Mouse (Mus musculus) midbrain, embryonic 11.5 days (tissue): ENCODE results near the gene 4930519G04Rik. TPM values are rescaled to one million over a fixed set of nuclear protein-coding genes. Genes with fewer than 3 reads are reported as not detected.
"Not testable (repeated sequence)": the region's sequence is repeated elsewhere in the genome, so short reads cannot be mapped to it uniquely, and the experiment has no call there.

Experiments
- ATAC-seq: fragments of 200-750 bp; cut with Nextera tagmentation; 2 replicates; pipeline ENCODE4 v1.8.0; 2017; ENCODE audit warnings: moderate TSS enrichment, moderate library complexity; ENCODE audit not compliant: low FRiP score
- DNase-seq: peaks from one replicate; pipeline ENCODE4 v3.0.0; 2015; ENCODE audit warnings: low spot score; ENCODE audit errors: missing footprints
- H3K27ac ChIP-seq: fragments of 300-500 bp; sonication (generic); 2 replicates; pipeline ENCODE4 v1.5.1; 2014; ENCODE audit warnings: low read depth, low read length
- H3K27me3 ChIP-seq: fragments of 300-500 bp; sonication (generic); 2 replicates; pipeline ENCODE4 v1.6.1; 2014; ENCODE audit warnings: mild to moderate bottlenecking, low read length, moderate library complexity, mixed read lengths; ENCODE audit not compliant: control insufficient read depth, insufficient read depth
- H3K36me3 ChIP-seq: fragments of 300-500 bp; sonication (generic); 2 replicates; pipeline ENCODE4 v1.6.1; 2014; ENCODE audit warnings: mild to moderate bottlenecking, low read length, moderate library complexity, mixed read lengths; ENCODE audit not compliant: control insufficient read depth, insufficient read depth
- H3K4me1 ChIP-seq: fragments of 300-500 bp; sonication (generic); 2 replicates; pipeline ENCODE4 v1.6.1; 2014; ENCODE audit warnings: low read length; ENCODE audit not compliant: control insufficient read depth, insufficient read depth
- H3K4me2 ChIP-seq: fragments of 300-500 bp; sonication (generic); 2 replicates; pipeline ENCODE4 v1.6.1; 2014; ENCODE audit warnings: mild to moderate bottlenecking, moderate library complexity
- H3K4me3 ChIP-seq: fragments of 300-500 bp; sonication (generic); 2 replicates; pipeline ENCODE4 v1.5.1; 2014; ENCODE audit warnings: low read depth, low read length
- H3K9ac ChIP-seq: fragments of 300-500 bp; sonication (generic); 2 replicates; pipeline ENCODE4 v1.6.1; 2014; ENCODE audit warnings: low read length
- H3K9me3 ChIP-seq: fragments of 300-500 bp; sonication (generic); 2 replicates; pipeline ENCODE4 v1.6.1; 2016; ENCODE audit warnings: low read length; ENCODE audit not compliant: control insufficient read depth
- WGBS: fragments of 180-500 bp; shearing (Covaris S2); extraction: QIAGEN DNeasy Blood & Tissue Kit; methylation state at CpG from one replicate; pipeline ENCODE4 v1.1.7; 2014; 5-methylcytosine and 5-hydroxymethylcytosine counted together
- polyA plus RNA-seq: library from polyadenylated mRNA; unstranded; fragments of >200 nt; fragmentation: Nextera tagmentation; extraction: Ambion mirVana; gene quantifications from 2 replicates; pipeline ENCODE4 v1.2.1, GENCODE M21; 2014

The 4930519G04Rik gene
- polyA plus RNA-seq, 1 experiment from 2014 or later = not detected

DNA sequence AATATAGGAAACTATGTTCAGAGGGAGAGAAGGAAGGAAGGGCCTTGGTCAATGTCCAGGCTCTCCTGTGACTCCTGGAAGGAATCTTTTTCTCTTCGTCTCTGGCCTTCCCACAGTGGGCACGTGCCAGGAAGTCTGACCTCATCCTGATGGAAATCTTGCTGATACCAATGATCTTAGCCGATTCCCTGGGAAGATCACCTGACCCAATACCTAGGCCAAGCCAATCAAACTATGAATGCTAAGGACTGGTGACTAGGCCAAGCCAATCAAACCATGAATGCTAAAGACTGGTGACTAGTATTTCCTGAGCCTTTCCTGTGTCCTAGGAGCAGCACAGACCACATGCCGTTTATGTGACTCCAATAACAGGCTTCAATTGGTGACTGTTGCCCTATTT, 60.2 kb downstream of the 4930519G04Rik start:
- Histone ChIP-seq H3K4me3 (no peak overlapping the region), H3K36me3 (no peaks in the 10 kb centered on the region; the same call in 1 of the 2 replicates), H3K27me3 (no peaks in the 10 kb centered on the region), H3K27ac (no peak overlapping the region), H3K9ac (no peak overlapping the region), H3K4me1 (no peaks in the 10 kb centered on the region), H3K4me2 (no peak overlapping the region), H3K9me3 (no peaks in the 10 kb centered on the region)
- ATAC-seq = no peak
- DNase-seq = no peak
- 66% methylated on average over 4 of the region's 4 CpGs for WGBS

DNA sequence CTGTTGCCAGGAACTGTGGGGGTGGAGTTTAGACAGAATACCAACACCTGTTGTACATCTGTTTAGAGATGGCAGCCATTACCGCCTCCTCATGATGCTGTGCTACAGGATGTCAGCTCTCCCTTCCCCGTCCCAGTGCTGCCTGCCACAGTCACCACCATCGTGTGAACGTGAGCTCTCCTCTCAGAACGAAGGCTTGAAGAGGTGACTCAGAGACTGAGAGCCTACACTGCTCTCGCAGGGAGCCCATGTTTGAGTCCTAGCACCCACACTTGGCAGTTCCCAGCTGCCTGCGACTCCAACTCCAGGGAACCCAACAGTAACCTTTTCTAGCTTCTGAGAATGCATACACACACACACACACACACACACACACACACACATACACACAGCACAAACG, 61.4 kb downstream of the 4930519G04Rik start:
- Histone ChIP-seq H3K36me3 (no peaks in the 10 kb centered on the region; the same call in 1 of the 2 replicates), H3K27me3 (no peaks in the 10 kb centered on the region), H3K9ac (no peak overlapping the region), H3K9me3 (no peaks in the 10 kb centered on the region), H3K4me2 (no peak overlapping the region), H3K27ac (no peak overlapping the region), H3K4me1 (no peaks in the 10 kb centered on the region), H3K4me3 (no peak overlapping the region)
- DNase-seq (no peak), ATAC-seq (no peak)
- WGBS = 83% methylated on average over 8 of the region's 8 CpGs

DNA sequence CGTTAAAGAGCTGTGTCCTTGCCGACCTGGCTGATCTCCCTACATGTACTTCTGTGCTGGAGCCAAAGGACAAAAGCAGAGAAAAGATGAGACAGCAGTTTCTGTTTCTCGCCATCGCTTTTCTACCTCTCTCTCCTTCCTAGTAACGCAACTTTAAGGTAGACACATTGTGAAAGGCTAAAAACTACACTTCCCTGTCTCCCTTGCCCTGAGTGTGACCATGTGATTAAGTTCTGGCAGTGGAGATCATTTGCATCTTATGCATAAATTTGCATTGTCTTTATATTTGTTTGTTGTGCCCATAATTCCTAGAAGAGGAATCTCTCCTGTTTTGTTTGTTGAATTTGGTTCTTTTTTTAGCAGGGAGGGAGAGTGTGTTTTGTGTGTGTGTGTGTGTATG, 62.4 kb downstream of the 4930519G04Rik start:
- no peaks in the 10 kb centered on the region for H3K27me3 ChIP-seq
- H3K9me3 ChIP-seq = no peaks in the 10 kb centered on the region
- 81% methylated on average over 5 of the region's 5 CpGs for WGBS
- DNase-seq (no peak), ATAC-seq (no peak)
- H3K4me1 ChIP-seq = no peaks in the 10 kb centered on the region
- no peak overlapping the region for H3K9ac ChIP-seq
- no peaks in the 10 kb centered on the region; the same call in 1 of the 2 replicates for H3K36me3 ChIP-seq
- no peak overlapping the region for H3K4me3 ChIP-seq
- H3K27ac ChIP-seq = no peak overlapping the region
- H3K4me2 ChIP-seq = no peak overlapping the region

DNA sequence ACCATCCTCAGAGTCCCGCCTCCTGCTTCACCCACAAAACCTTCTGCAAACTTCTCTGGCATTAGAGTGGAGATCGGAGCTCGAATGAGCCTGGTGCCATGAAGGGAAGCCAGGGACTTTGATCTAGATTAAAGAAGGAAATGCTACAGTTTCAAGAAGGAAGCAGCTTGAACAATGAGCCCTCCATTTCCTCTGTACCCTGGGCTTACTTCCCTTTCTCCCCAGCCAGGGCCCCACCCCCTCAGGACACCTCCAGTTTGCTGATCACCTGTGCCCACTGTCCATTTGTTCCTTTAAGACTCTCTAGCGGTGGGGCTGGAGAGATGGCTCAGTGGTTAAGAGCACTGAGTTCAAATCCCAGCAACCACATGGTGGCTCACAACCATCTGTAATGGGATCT, 63.3 kb downstream of the 4930519G04Rik start:
- Histone ChIP-seq H3K9ac (no peak overlapping the region), H3K27me3 (no peaks in the 10 kb centered on the region), H3K4me2 (no peak overlapping the region), H3K27ac (no peak overlapping the region), H3K9me3 (no peaks in the 10 kb centered on the region), H3K36me3 (no peaks in the 10 kb centered on the region; the same call in 1 of the 2 replicates), H3K4me3 (no peak overlapping the region), H3K4me1 (no peaks in the 10 kb centered on the region)
- ATAC-seq (no peak), DNase-seq (no peak)
- 86% methylated on average over 4 of the region's 4 CpGs for WGBS

DNA sequence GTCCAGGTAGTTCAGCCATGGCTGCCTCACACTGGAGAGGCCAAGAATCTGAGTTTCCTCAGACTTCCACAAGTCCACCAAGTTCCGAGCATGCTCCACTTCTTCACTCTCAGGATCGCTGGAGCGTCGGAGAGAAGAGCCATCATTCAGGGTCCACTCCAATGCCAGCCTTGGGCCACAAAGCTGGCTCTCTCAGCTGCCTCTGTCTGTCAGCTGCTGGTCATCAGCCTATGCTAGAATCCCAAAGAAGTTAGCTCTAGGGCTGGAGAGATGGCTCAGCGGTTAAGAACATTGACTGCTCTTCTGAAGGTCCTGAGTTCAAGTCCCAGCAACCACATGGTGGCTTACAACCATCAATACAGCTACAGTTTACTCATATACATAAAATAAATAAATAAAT, 63.9 kb downstream of the 4930519G04Rik start:
- H3K4me1 ChIP-seq, H3K36me3 ChIP-seq, H3K9me3 ChIP-seq, H3K27ac ChIP-seq, H3K9ac ChIP-seq, ATAC-seq, DNase-seq, H3K27me3 ChIP-seq, H3K4me3 ChIP-seq, H3K4me2 ChIP-seq: not testable (repeated sequence)
- WGBS = 97% methylated on average over 5 of the region's 5 CpGs

DNA sequence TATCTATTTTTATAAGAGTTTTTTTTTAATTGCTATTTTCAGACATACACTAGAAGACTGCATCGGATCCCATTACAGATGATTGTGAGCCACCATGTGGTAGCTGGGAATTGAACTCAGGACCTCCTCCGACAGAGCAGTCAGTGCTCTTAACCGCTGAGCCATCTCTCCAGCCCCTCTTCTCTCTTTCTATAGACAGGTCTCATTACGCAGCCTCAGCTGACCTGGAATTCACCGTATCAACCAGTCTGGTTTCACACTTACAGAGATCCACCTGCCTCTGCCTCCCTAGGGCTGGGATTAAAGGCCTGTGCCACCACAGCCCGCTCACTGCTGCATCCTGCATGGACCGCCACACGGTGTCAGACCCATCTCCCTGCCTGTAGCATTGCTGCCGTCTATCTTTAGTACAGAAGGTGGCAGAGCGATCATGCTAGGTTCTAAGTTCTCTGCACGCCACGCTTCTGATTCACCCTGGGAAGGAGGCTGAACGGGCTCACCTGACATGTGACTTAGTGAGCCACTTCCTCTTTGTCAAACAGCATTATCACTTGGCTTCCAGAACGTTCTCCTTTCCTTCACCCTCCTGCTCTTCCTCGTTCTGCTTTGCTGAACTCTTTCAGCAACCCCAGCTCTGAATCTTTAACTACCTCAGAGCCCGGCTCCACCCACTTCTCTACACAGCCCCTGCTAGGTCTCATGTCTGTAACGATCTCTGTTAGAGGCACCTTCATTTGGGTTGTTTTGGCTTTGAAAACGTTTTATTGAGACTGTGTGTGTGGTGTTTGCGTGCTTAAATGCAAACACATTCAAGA, 68.3 kb downstream of the 4930519G04Rik start:
- no peak for ATAC-seq
- H3K9ac ChIP-seq = no peak overlapping the region
- no peak overlapping the region for H3K27ac ChIP-seq
- H3K36me3 ChIP-seq = no peaks in the 10 kb centered on the region
- WGBS = 83% methylated on average over 19 of the region's 19 CpGs
- H3K9me3 ChIP-seq = 0 out of 2 replicates have a peak, but pooled peaks cover 2% of the 10 kb centered on the region
- no peak overlapping the region for H3K4me2 ChIP-seq
- H3K4me1 ChIP-seq = peaks cover 3% of the 10 kb centered on the region; the same call in 1 of the 2 replicates
- H3K4me3 ChIP-seq = no peak overlapping the region
- H3K27me3 ChIP-seq = no peaks in the 10 kb centered on the region
- DNase-seq = no peak

DNA sequence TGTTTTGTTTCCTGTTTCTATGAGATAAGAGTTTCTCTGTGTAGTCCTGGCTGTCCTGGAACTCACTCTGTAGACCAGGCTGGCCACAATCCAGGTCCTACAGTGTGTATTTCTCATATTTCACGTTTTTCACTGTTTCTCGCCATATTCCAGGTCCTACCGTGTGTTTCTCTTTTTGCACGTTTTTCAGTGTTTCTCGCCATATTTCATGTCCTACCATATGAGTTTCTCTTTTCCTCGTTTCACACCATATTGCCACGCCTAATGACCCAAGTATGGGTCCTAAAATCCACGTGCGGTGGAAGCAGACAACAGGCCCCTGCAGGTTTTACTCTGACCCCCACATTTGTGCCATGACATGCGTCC, 68.9 kb downstream of the 4930519G04Rik start:
- no peak overlapping the region for H3K4me3 ChIP-seq
- H3K9me3 ChIP-seq = 0 out of 2 replicates have a peak, but pooled peaks cover 2% of the 10 kb centered on the region
- no peak overlapping the region for H3K27ac ChIP-seq
- 67% methylated on average over 10 of the region's 10 CpGs for WGBS
- DNase-seq (no peak), ATAC-seq (no peak)
- no peaks in the 10 kb centered on the region for H3K36me3 ChIP-seq
- H3K27me3 ChIP-seq = no peaks in the 10 kb centered on the region
- peaks cover 3% of the 10 kb centered on the region; the same call in 1 of the 2 replicates for H3K4me1 ChIP-seq
- H3K9ac ChIP-seq = no peak overlapping the region
- no peak overlapping the region for H3K4me2 ChIP-seq

DNA sequence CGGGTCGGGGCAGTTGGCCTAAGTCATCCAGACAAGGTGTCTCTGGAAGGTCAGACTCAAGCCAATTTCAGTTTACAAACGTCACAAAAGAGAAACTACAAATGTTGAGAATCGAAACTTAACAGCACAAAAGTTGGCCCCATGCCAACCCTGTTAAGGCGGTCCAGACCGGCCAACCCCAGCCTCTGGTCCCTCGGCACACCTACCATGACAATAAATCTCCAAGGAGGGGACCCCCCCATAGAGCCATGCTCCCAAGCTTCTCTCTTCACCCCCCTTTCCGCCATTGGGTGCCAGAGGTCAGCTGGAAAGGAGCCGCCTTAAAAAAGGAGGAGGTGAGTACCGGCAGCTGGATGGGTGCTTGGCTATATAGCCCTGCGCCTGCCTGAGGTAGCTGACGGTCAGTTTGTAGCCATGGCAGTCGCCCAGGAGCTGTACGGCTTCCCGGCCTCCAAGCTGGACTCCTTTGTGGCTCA, 69.6 kb downstream of the 4930519G04Rik start, which contains the start of gene Oasl1:
Oasl1 (plus strand) TSS at position 243 of the 476 bp plus-strand sequence.
- no peak for ATAC-seq
- H3K9ac ChIP-seq = no peak within 1 kb of the TSS
- H3K27me3 ChIP-seq = no peaks in the 10 kb centered on the region
- peaks cover 3% of the 10 kb centered on the region; the same call in 1 of the 2 replicates for H3K4me1 ChIP-seq
- H3K36me3 ChIP-seq = no peaks in the 10 kb centered on the region
- 0 out of 2 replicates have a peak, but pooled peaks cover 2% of the 10 kb centered on the region for H3K9me3 ChIP-seq
- DNase-seq = peak; percentile 81
- no peak within 1 kb of the TSS for H3K4me3 ChIP-seq
- no peak within 1 kb of the TSS for H3K4me2 ChIP-seq
- WGBS = 64% methylated on average over 15 of the region's 15 CpGs
- H3K27ac ChIP-seq = no peak within 1 kb of the TSS

DNA sequence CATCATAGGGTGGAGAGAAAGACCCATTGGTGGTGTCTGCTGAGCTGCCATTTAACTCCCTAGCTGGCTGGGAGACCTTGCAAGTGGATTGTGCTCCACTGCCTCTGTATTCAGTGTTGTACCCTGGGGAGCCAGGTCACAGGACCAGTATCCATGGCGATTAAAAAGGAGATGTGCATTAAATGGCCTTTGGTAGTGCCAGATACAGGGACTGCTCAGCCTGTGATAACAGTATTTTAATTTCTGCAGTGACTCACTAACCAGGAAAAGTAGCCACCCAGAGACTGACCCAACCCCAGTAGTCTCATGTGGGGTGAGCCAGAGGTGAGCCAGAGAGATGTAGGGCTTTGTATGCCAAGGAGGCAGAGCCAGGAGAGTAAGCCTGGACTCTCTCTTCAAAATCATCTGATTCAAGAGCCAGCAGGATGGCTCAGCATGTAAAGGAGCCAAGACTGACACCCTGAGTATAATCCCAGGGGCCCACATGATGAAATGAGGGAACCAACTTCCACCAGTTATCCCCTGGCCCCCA, 72.8 kb downstream of the 4930519G04Rik start:
- Histone ChIP-seq H3K4me1 (peaks cover 3% of the 10 kb centered on the region; the same call in 1 of the 2 replicates), H3K27me3 (no peaks in the 10 kb centered on the region), H3K4me3 (no peak overlapping the region), H3K36me3 (no peaks in the 10 kb centered on the region), H3K9me3 (0 out of 2 replicates have a peak, but pooled peaks cover 2% of the 10 kb centered on the region), H3K4me2 (no peak overlapping the region), H3K27ac (no peak overlapping the region), H3K9ac (no peak overlapping the region)
- WGBS = 66% methylated on average over 1 of the region's 1 CpGs
- no peak for ATAC-seq
- DNase-seq = no peak
